Mouse (Mus musculus) retina, postnatal 7 days (tissue): ENCODE measurements around the gene Aif1l.

ENCODE experiments used
- DNase-seq: peaks from one replicate; pipeline ENCODE4 v3.0.0-alpha.2; 2012; ENCODE audit warnings: low read depth, low spot score

Aif1l gene

GRCm38 (mm10) chr2:32008716-32009115, 58.8 kb downstream of the Aif1l start:
- DNase-seq: no peak

DNA sequence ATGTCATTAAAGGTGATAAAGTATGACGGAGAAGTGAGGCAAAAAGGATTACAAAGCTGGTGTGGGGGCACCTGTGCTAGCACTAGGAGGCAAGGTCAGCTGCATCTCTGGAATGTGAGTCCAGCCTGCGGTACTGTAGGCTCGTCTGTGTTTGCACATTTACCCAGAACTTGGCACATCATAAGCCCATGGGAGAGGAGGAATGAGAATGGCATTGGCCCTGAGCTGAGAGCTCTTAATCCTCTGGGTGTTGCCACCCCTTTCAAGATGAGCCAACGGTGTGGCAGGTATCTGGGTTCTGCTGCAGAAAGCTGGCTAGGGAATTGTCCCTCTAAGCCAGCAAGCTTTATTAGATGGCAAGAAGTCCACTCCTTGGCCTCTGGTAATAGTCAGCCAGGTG, 69.8 kb downstream of the Aif1l start:
- no peak for DNase-seq

DNA sequence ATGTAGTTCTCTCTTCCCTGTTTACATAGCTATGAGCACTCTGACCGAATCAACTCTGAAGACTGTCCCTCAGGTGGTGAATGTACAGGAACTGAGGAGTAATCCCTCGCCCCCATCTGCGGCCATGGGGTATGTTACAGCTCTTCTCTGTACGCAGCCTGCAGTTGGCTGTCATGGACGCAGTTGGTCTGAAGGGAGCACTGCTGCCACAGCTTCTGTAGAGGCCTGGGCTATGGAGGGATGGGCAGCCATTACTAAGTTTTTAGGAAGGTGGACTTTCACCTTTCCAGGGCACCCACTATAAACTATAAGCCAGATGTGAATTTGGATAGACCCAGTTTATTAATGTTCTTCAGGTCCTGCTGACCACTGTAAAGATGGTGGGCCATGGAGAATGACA, 70.3 kb downstream of the Aif1l start:
- DNase-seq: no peak
